Mouse (Mus musculus) left cerebral cortex, postnatal 25 days (tissue): ENCODE results near the gene Rtn4. TPM values are rescaled to one million over a fixed set of nuclear protein-coding genes. Genes with fewer than 3 reads are reported as not detected.
"Not testable (repeated sequence)": the region's sequence is repeated elsewhere in the genome, so short reads cannot be mapped to it uniquely, and the experiment has no call there.

Source experiments
- DNase-seq, 2 experiments: peaks; one replicate each; pipeline ENCODE4 v3.0.0; 2022; ENCODE audit warnings: low spot score in 2 of 2, mixed read lengths in 1 of 2
- intact Hi-C: fragments of 180-260 bp; cut with DNase I; formaldehyde crosslinking; loops from one replicate; pipeline ENCODE4 v1.15.1; 2025
- total RNA-seq, 2 experiments: library from RNA; stranded (reverse); gene quantifications; 2 replicates each; pipeline ENCODE4 v1.2.3; 2021

Gene Rtn4
- 100 to 1,000 TPM; 694 to 720 TPM for total RNA-seq

DNA sequence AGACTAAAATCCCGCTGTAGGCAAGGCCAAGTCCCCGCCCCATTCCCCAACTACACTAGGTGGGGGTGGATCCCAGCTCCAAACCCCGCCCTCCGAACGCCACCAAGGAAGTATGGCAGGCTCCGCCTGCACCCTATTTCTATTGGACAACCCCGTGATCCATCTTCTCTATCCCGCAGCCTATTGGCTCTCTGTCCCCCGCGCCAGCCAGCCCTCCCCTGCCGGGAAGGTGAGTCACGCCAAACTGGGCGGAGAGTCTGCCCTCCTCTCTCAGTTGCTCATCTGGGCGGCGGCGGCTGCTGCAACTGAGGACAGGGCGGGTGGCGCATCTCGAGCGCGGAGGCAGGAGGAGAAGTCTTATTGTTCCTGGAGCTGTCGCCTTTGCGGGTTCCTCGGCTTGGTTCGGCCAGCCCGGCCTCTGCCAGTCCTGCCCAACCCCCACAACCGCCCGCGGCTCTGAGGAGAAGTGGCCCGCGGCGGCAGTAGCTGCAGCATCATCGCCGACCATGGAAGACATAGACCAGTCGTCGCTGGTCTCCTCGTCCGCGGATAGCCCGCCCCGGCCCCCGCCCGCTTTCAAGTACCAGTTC, at the start of gene Rtn4:
TSS of gene Rtn4 (plus strand) at position 265 of the 590 bp plus-strand sequence.
- intact Hi-C loops, result loop anchor here (1.0 to 10.0 kb wide), 5 partner anchors 20 to 518 kb away; partner anchors contain the start of genes Ccdc88a, Clhc1, Eml6 and Ppp4r3b
- DNase-seq, result peak; percentile 97 to 99

DNA sequence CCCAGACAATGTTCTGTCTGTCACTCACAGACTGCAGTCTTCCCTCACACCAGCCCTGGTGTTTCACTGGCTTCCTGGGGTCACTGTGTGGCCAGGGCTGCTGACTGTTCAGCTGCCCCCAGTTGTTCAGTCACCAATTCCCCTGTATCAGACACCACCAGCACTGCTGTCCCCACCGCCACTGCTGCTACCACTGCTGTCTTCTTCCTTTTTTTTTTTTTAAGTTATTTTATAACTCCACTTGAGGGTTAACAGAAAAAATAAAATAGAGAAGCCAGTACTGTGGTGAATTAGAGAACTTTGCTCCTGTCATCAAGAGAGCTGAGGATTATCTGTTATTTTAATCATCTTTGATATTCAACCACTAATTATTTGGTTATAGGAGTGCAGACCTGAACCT, 48.3 kb upstream of the Rtn4 start:
- intact Hi-C loops, result no loop called here
- DNase-seq, result no peak

DNA sequence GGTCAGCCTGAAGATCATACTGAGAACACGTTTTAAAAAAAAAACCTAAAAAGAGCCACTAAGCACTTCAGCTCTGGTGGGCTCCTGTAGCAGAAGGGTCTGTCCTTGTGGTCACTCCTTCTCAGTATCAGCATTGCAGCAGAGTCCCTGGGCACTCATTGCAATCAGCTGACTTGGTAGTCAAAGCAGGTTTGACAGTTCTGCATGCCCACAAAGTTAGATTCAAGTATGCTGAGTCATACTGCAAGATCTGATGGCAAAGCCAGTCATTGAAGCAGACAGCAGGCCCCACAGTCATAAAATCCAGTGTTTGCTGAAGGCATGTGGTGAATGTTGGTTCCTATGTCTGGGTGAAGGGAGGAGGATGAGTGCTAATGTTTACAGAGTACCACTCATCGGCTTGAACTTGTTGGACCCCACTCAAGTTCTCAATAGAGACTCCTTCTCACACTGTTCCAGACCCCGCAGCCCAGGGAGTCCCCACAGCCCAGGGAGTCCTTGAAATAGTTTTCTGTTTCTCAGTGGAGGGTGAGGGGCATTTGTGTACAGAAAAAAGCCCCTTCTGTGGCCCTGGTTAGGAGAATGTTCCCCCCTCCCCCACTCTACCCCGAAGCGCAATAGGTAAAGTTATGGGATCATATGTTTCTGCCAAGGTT, 47.2 kb upstream of the Rtn4 start:
- intact Hi-C loops, result no loop called here
- DNase-seq, result no peak

DNA sequence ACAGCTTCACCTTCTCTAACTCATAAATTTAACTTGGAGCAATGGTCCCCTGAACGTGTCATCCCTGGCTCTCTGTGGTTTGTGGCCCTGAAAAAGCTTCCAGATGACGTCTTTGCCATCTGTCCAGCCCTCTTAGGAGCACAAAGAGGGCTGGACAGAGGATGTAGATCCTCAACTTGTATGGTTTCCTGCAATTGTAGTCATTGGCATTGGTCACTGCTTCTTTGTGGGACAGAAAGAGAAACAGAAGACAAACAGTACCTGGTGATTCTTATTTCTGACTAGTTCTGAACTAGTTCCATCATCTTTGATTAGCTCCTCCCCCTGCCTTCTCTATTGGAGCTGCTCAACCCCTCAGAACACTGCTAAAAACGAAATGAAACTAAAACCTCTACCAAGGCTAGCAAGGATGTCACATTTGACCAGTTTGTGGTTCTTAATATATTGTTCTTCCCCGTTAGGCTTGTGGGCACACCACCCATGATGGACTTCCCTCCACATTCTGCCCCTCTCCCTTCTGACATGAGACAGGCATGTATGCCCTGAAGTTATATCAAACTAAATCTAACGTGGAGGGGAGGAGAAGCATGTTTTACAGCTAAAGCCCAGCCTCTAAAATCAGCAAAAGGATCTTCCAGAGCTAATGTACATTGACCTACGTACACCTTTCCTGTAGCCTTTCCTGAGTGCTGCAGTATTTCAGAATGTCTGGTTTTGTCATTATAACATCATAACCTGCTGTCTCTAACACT, 45.0 kb upstream of the Rtn4 start:
- intact Hi-C loops, result no loop called here
- no peak for DNase-seq

DNA sequence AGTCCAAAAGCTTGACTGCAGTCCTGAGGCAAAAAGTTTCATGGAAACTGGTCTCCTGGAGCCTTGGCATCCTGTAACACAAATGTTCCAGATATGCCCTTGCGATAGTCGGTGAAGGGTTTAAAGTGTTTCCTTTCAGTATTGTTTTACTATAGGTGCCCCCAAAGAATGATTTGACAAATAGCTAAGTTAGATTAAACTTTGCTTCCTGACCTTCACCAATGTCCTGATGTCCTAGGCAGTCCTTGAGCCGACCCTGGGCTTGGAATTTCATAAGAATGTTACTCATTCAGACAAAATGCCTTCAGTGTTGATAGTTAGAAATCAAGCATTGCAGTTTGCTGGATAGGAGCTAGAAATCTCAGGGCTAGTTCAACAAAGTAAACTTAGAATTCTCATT, 37.4 kb upstream of the Rtn4 start:
- intact Hi-C loops, DNase-seq: not testable (repeated sequence)

DNA sequence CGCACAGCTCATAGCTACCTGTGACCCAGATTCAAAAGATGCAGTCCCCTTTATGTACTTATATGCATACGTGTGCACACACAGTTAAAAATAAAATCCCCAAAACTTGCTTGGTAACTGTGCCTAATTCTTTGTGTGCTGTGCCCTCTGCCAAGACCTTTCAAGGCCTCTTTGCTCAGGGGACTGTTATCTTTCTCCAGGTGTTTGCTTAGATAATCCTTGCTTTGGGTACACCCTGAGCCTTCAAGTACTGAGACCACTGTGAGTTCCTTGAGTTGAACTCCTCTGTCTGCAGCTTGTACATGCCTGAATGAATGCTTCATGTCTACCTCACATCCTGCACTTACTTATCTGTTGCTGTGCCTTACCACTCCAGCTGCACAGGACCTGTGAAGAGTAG, 32.0 kb upstream of the Rtn4 start:
- intact Hi-C loops, result no loop called here
- no peak for DNase-seq

DNA sequence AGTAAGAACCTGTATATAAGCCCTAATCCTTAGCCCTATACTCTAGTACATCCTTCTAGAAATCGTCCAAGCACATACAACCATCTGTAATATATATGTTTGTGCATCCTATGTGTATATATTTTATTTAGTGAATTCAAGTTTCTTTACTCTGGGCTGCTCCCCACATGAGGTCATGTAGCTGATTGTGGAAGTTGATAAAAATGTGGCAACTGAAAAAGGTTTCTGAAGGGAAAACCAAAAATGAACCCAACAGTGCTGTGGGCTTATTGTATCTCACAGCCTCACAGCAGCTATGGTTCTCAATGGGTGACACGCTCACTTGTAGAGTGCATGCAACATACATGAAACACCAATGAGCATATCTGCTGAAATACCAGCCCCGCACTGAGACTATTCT, 25.1 kb upstream of the Rtn4 start:
- intact Hi-C loops, result no loop called here
- no peak for DNase-seq

DNA sequence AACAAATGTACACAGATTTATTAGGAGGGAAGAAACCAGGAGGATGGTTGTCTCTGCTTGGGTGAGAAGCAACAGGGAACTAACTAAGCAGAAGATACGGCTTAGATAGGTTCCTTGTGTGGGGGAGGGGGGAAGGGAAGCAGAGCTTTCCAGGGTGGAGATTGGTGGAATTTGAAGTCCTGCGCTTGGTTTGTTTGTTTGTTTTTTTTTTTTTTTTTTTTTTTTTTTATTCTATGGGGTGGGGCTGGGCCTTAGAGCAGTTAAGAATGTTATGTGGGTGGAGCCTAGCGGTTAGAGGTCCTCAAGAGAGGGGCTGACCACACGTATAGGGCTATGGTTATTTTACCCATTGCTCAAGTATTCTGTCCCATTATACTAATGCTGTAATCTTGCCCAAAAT, 23.0 kb upstream of the Rtn4 start:
- intact Hi-C loops, result no loop called here
- no peak for DNase-seq

DNA sequence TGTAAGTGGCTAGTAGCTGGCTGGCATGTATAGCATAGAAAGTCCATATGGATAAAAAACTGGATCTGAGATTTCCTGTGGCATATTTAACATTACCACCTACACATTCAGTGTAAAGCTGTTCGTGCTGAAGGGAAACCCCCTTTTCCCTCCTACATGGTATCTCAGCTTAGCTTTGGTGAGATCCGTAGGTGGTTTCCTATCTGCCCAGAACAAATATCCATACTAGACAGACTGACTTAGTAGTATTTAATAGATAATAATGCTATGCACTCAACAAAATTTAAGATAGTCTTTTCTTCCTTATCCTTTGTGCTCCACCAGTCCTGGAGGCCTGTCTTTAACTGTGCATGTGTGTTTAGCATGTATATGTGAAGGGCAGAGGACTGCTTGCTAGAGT, 19.4 kb upstream of the Rtn4 start:
- intact Hi-C loops, result loop anchor here (2.0 kb wide), 1 partner anchor 19 kb away; the partner anchor contains the start of gene Rtn4
- peak; percentile 7 to 79 for DNase-seq

DNA sequence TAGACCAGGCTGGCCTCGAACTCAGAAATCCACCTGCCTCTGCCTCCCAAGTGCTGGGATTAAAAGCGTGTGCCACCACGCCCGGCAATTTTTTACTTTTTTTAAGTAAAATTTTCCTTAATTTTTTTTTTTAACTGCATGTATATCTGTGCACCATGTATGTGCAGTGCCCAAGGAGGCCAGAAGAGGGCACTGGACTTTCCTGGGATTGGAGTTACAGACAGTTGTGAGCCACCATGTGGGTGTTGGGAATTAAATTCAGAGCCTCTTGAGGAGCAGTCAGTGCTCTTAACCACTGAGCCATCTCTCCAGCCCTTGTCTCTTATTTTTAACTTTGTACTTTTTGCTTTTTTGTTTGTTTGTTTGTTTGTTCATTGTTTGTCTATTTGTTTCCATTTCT, 16.0 kb upstream of the Rtn4 start:
- intact Hi-C loops, result no loop called here

DNA sequence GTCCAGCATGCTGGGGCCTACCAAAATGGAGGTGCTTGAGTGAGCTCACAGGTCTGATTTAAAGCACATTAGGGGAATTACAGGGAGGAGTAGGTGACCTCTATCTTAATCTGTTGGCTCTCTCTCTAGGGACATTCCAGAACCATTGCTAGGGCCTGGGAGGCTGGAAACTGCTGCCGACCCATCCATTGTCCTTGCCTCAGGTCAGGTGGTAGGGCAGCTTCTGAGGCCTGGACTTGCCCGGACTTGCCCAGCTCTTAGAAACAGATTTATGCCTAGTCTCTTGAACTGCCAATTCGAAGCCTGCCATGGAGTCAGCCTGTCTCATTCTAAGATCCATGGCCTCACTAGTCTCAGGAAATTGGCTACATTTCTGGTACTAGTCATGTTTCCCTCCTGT, 12.8 kb upstream of the Rtn4 start:
- intact Hi-C loops, result no loop called here
- no peak for DNase-seq

More for the DNA sequence above, 16.0 kb upstream of the Rtn4 start:
- DNase-seq, result no peak

DNA sequence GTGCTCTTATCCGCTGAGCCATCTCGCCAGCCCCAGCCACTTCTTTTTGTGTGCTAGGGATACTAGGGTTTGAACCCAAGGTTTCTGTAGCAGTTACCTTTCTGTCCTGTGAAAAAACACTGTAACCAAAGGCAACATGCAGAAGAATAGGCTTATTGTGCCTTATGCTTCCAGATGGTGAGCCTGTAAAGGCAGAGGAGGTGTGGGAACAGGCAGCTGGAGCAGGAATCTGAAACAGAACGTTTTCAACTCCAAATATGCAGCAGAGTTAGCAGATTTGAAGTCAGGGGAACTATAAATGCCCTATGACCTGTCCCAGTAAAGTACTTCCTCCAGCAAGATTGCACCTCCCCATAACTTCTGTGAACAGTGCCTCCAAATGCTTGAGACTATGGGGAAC, 12.0 kb upstream of the Rtn4 start:
- peak in 1 of 2 experiments; percentile 48 for DNase-seq
- intact Hi-C loops, result no loop called here

DNA sequence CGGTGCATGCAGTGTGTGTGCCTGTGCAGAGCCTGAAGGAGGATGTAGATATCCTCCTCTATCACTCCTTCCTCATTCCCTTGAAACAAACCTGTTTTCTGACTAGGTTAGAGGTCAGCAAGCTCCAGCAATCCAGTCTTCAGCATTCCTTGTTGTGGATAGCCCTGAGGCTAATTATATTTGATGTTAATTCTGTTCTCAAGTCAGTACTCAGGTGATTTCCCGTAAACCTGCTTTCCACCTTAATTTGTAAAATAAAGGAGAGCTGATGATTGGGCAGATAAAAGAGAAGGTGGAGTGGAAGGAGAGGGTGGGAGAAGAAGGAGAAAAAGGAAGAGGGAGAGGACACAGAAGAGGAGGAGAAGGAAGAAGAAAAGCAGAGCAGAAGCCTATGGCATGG, 8.5 kb upstream of the Rtn4 start:
- intact Hi-C loops, result no loop called here
- no peak for DNase-seq

DNA sequence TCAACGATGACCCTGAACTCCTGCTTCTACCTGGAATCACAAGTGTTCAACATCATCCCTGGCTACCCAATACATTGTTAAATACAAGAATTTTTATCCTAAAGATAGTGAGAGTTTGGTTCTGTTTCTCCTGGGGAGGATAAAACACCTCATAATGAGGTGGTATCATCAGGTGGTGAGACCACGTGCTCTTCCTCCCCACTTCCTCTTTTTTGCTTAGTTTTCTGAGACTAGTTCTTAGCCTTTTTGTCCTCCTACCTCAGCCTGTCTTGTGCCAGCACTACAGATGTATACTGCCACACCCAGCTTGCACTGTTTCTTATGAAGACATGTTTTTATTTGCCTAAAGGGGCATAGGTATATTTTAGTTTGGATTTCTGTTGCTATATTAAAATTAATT, 6.6 kb upstream of the Rtn4 start:
- intact Hi-C loops, result loop anchor here (5.0 kb wide), 1 partner anchor 49 kb away; no protein-coding TSS in a partner anchor
- DNase-seq, result no peak

DNA sequence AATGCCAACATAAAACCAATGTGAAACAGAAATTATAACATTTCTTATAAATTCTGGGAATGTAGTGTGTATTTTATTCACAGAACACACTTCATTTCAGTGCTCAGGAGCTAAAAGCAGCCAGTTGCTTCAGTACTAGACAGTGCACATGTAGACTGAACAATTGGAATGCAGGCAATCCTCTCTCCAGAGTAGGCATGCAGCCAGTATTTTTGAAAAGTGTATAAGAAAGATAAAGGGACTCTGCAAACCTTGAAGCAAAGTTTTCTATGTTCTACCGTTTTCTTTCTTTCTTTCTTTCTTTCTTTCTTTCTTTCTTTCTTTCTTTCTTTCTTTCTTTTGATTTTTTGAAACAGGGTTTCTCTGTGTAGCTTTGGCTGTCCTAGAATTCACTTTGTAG, 1.2 kb upstream of the Rtn4 start:
- DNase-seq, result no peak
- intact Hi-C loops, result loop anchor here (10.0 kb wide), 3 partner anchors 317 to 517 kb away; partner anchors contain the start of genes Ccdc88a, Eml6 and Ppp4r3b

DNA sequence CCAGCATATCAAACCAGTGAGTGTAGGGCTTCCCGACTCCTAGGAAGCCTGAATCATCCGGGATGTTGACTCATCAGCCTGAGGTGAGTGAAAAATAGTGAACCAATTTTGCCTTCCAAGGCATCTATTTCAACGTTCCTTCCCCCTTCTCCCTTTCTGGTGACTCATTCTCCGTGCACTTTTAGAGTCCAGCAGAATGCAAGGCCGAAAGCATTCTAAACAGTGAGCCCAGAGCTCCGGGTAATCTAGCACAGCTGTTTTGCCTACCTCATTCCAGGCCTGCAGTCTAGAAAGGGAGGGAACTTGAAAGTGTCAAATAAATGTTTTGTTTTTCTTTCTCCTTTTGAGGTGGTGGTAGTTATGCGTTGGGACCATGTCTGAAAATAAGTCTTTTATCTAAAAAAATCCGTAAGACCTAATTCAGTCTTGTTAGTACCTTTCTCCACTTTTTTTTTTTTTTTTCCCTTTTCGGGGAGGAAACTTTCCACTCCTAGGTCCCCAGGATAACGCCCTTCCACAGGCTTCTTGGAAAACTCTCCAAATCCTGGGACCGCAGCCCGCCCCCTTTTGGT, 550 bp upstream of the Rtn4 start:
- intact Hi-C loops, result loop anchor here (2.0 to 10.0 kb wide), 4 partner anchors 19 to 517 kb away; partner anchors contain the start of genes Ccdc88a, Eml6 and Ppp4r3b

DNA sequence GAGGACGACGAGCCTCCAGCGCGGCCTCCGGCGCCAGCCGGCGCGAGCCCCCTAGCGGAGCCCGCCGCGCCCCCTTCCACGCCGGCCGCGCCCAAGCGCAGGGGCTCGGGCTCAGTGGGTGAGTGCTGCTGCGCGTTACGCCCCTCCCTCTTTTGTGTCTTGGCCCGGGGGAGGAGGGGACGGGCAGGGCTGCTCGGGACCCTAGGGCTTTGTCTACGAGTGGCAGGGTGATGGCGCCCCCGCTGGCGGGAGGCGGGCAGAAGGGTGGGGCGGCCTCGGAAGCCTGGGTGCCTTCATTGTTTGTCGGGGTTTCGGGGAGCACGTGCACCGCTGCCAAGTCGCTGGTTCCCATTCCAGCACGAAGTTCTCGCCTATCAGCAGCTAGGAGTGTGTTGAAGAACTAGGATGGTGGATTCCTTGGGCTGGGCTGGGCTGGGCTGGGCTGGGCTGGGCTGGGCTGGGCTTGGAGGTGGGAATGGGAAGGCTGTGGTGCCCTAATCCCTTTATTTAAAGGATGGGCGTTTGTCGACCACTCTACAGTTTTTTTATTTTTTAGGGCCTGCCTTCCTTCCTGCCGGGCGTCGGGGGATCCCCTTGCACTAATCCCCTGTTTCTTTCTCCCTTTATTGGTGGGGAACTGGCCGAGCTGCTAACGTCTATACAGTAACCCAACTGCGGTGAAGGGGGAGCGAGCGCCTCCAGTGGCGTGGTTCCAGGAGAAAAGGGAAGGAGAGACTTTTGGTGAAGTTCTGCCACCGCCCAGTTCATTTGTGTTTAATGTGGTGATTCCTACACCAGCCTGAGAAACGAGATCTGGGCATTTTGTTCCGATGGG, 1.0 kb downstream of the Rtn4 start:
- peak; percentile 82 to 89 for DNase-seq
- intact Hi-C loops, result loop anchor here (1.0 to 10.0 kb wide), 5 partner anchors 21 to 519 kb away; partner anchors contain the start of genes Ccdc88a, Clhc1, Eml6 and Ppp4r3b

More for the DNA sequence above, 550 bp upstream of the Rtn4 start:
- peak in 1 of 2 experiments; percentile 79 for DNase-seq

DNA sequence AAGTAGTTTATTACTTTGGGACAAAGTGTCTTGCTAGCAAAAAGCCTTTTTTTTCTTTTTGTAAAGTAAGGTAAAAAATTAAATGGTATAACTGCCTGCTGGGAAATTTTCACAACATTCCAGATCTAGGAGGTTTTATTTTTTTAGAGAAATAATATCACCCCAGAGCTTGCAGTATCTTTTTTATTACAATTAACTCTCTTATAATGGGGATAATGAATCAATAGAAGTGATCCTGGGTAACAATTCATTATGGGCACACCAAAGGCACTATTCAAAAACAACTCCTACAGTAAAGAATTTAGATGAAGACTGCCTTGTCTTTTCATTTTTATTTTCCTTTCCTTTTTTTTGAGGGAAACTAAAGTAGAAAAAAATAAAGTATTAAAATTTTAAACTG, 2.0 kb downstream of the Rtn4 start:
- intact Hi-C loops, result loop anchor here (10.0 kb wide), 3 partner anchors 320 to 520 kb away; partner anchors contain the start of genes Ccdc88a, Eml6 and Ppp4r3b

DNA sequence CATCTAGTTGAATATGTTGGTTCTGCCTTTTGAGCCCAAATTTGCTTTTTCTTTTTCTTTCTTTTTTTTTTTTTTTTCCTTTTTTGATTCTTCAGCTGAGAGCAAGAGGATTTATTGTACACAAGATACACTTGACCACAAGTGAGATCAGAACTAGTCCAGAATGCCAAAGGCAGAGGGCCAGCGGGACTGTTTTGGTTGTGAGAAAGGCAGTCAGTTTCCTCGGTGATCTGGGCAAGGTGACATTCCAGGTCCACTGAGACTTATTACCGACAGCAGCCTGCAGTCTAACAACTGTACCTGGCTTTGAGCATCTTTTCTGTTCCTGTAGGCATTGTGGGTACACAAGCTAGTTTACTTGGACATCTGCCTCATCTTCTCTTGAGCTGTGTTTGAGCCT, 10.0 kb downstream of the Rtn4 start:
- intact Hi-C loops, result no loop called here
- no peak for DNase-seq

More for the DNA sequence above, 2.0 kb downstream of the Rtn4 start:
- no peak for DNase-seq
